Mouse (Mus musculus) stomach, embryonic 15.5 days (tissue): ENCODE measurements around the gene Rasgrp3. TPM values are rescaled to one million over a fixed set of nuclear protein-coding genes. Genes with fewer than 3 reads are reported as not detected.

ENCODE experiments used
- ATAC-seq: fragments of 200-750 bp; cut with Nextera tagmentation; 2 replicates; pipeline ENCODE4 v1.8.0; 2017; ENCODE audit warnings: low read depth, moderate number of reproducible peaks, moderate TSS enrichment; ENCODE audit not compliant: insufficient read depth, low FRiP score
- H3K27ac ChIP-seq: fragments of 300-500 bp; sonication (generic); 2 replicates; pipeline ENCODE4 v1.5.1; 2015; ENCODE audit warnings: mild to moderate bottlenecking, inconsistent platforms
- H3K27me3 ChIP-seq: fragments of 300-500 bp; sonication (generic); replicated peaks from 2 replicates; pipeline ENCODE4 v1.6.1; 2015; ENCODE audit warnings: inconsistent platforms
- H3K36me3 ChIP-seq: fragments of 300-500 bp; sonication (generic); 2 replicates; pipeline ENCODE4 v1.6.1; 2015; ENCODE audit warnings: inconsistent platforms
- H3K4me1 ChIP-seq: fragments of 300-500 bp; sonication (generic); 2 replicates; pipeline ENCODE4 v1.6.1; 2015; ENCODE audit warnings: inconsistent platforms
- H3K4me2 ChIP-seq: fragments of 300-500 bp; sonication (generic); 2 replicates; pipeline ENCODE4 v1.6.1; 2015; ENCODE audit warnings: mild to moderate bottlenecking, inconsistent platforms
- H3K4me3 ChIP-seq: fragments of 300-500 bp; sonication (generic); replicated peaks from 2 replicates; pipeline ENCODE4 v1.5.1; 2015; ENCODE audit warnings: inconsistent platforms
- H3K9ac ChIP-seq: fragments of 300-500 bp; sonication (generic); 2 replicates; pipeline ENCODE4 v1.6.1; 2015; ENCODE audit warnings: inconsistent platforms
- H3K9me3 ChIP-seq: fragments of 300-500 bp; sonication (generic); 2 replicates; pipeline ENCODE4 v1.6.1; 2016; ENCODE audit warnings: inconsistent platforms
- WGBS: fragments of 180-500 bp; shearing (Covaris S2); methylation state at CpG from one replicate; pipeline ENCODE4 v1.1.7; 2015; 5-methylcytosine and 5-hydroxymethylcytosine counted together
- polyA plus RNA-seq: library from polyadenylated mRNA; unstranded; fragments of >200 nt; fragmentation: Nextera tagmentation; extraction: Ambion mirVana; gene quantifications from 2 replicates; pipeline ENCODE4 v1.2.1, GENCODE M21; 2015

The Rasgrp3 gene
- polyA plus RNA-seq, 1 experiment from 2014 or later: 15.2 TPM

DNA sequence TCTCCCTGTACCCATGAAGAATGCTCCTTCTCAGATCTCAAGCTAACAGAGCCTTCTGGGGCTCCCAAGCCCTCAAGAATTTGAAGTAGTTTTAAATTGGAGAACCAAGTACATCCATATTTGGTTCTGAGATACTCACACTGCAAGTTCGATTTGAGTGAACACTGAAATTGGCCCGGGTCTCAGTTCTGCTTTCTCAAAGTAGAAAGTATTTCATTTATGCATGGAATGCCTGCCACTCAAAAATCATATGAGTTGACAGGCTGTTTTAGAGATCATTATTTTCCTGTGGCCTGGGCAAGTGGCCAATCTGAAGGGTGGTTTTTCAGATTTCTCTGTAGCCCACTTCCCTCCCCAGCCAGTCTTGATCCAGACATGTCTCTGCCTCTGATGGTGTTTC is 36.7 kb downstream of the Rasgrp3 start:
- 40% methylated on average over 2 of the region's 2 CpGs for WGBS
- H3K4me3 ChIP-seq: no peak overlapping the region

DNA sequence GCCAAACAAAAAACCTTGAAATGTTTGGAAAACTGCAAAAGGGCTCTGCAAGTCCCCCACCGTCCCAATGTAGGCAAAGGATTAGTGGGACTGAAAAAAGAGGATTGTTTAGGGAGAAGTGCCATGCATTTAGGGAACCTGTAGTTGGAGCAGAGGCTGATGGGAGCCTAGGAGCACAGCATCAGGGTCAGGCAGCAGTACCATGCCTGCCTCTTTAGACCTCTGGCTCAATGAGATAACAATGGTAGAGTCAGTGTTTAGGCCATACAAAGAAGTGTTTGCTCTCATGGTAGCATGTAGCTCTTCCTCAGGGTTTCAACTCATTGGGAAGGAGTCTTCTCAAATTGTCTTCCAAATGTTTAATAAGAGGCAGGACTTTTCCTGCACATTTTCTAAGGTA is 40.3 kb downstream of the Rasgrp3 start:
- WGBS: 31% methylated on average over 1 of the region's 1 CpGs
- H3K4me3 ChIP-seq: no peak overlapping the region
- no peak overlapping the region for H3K4me2 ChIP-seq
- H3K27me3 ChIP-seq: no peaks in the 10 kb centered on the region
- H3K9ac ChIP-seq: no peak overlapping the region
- no peak for ATAC-seq
- no peaks in the 10 kb centered on the region for H3K4me1 ChIP-seq
- H3K9me3 ChIP-seq: no peaks in the 10 kb centered on the region
- H3K27ac ChIP-seq: no peak overlapping the region
- H3K36me3 ChIP-seq: no peaks in the 10 kb centered on the region

More for the DNA sequence above, 36.7 kb downstream of the Rasgrp3 start:
- Histone ChIP-seq H3K9ac (no peak overlapping the region), H3K4me1 (no peaks in the 10 kb centered on the region), H3K36me3 (no peaks in the 10 kb centered on the region), H3K9me3 (no peaks in the 10 kb centered on the region), H3K4me2 (no peak overlapping the region), H3K27ac (peak overlapping the region; percentile 35; the same call in 1 of the 2 replicates), H3K27me3 (no peaks in the 10 kb centered on the region)
- no peak for ATAC-seq

DNA sequence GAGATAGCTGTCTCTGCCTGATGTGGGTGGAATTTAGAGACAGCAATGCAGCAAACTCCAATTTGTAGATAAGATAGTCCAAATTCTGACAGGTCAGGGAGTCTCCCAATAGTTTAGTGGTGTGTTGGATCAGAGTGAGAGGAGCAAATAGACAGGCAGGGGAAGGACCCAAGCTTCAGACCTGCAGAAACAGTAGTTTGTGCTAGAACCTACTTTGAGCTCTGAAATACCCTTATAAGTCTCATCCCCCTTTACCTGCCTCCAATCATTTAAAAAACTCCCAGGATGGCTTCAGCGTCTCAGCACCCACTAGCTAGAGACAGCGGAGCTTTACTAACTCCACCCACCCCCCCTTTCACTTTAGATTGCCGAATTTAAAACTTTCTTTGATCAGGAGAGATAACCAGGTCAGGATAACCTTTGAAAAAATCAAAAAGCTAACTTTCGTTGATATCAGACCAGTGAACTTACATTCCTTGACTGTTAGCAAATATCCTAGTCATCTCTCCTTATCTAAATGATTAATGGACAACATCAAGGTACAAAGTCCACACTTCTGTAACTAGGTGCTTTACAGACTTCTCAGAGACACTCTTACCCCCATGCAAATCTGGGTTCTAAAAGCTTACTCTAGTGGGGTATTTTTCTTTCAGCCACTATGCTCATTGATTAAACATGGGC is 41.2 kb downstream of the Rasgrp3 start:
- no peak overlapping the region for H3K4me3 ChIP-seq
- H3K4me1 ChIP-seq: no peaks in the 10 kb centered on the region
- H3K4me2 ChIP-seq: no peak overlapping the region
- H3K9ac ChIP-seq: no peak overlapping the region
- H3K27me3 ChIP-seq: no peaks in the 10 kb centered on the region
- peak; percentile 77 for ATAC-seq
- H3K36me3 ChIP-seq: no peaks in the 10 kb centered on the region
- 29% methylated on average over 4 of the region's 4 CpGs for WGBS
- H3K9me3 ChIP-seq: no peaks in the 10 kb centered on the region
- no peak overlapping the region; the same call in 1 of the 2 replicates for H3K27ac ChIP-seq

DNA sequence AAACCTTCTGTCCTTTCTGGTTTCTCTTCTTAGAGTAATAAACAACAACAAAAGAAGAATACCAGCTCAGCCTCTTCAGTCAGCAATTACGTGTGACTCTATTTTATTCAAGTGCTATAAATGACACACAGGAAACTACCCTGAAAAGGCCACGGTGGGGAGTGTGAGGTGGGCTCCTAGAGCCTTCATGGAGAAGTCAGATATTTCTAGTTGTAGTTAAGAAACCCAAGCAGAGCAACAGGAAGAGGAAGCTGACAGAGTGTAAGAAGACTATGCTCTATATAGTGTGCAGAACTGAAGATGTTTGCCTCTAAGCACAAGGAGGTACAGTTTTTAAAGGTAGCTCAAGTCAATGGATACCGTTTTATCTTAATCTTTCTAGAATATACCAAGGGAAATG is 42.0 kb downstream of the Rasgrp3 start:
- Histone ChIP-seq H3K4me3 (no peak overlapping the region), H3K27ac (no peak overlapping the region), H3K9me3 (no peaks in the 10 kb centered on the region), H3K4me1 (no peaks in the 10 kb centered on the region), H3K4me2 (no peak overlapping the region), H3K9ac (no peak overlapping the region), H3K27me3 (no peaks in the 10 kb centered on the region), H3K36me3 (no peaks in the 10 kb centered on the region)
- no peak for ATAC-seq
- 66% methylated on average over 3 of the region's 3 CpGs for WGBS

DNA sequence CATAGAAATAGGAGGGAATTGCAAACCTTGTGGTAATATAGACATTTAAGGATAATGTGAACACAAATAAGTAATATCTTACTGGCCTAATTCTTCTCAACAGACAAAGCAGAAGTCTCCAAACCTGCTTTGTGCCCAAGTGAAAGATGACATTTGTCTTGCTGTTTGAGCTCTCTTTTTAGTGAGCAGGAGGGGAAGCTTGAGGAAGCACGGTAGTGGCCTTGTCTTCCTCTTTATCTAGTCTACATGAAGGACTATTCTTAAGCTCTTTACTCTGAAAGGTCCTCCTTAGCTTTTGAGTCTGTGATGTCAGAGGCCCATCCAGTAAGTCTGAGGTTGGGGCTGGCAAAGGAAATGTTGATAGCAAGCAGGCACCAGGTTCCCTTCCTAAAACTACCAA is 43.1 kb downstream of the Rasgrp3 start:
- Histone ChIP-seq H3K9me3 (no peaks in the 10 kb centered on the region), H3K27ac (no peak overlapping the region), H3K27me3 (no peaks in the 10 kb centered on the region), H3K4me3 (no peak overlapping the region), H3K4me1 (no peaks in the 10 kb centered on the region), H3K4me2 (no peak overlapping the region), H3K9ac (no peak overlapping the region), H3K36me3 (no peaks in the 10 kb centered on the region)
- 61% methylated on average over 1 of the region's 1 CpGs for WGBS
- ATAC-seq: no peak

DNA sequence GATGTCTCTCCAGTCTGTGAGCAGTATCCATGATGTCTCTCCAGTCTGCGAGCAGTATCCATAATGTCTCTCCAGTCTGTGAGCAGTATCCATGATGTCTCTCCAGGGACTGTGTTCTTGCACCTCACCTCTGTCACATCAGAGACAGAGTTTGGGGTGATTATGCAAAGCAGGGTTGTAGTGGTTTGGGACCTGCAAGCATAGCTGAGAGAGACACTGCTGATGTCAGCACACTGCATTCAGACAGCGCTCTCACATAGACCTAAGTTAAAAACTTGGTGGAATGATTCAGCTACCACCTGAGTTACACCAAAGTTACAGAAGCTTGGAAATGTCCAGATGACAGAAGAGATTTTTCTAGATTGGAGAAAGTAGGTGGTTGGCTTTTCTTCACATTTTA is 44.0 kb downstream of the Rasgrp3 start:
- H3K4me3 ChIP-seq: no peak overlapping the region
- H3K9me3 ChIP-seq: no peaks in the 10 kb centered on the region
- no peaks in the 10 kb centered on the region for H3K36me3 ChIP-seq
- H3K9ac ChIP-seq: no peak overlapping the region
- no peak for ATAC-seq
- H3K4me1 ChIP-seq: no peaks in the 10 kb centered on the region
- no peak overlapping the region for H3K4me2 ChIP-seq
- no peaks in the 10 kb centered on the region for H3K27me3 ChIP-seq
- no peak overlapping the region for H3K27ac ChIP-seq
- WGBS: 90% methylated on average over 2 of the region's 2 CpGs

DNA sequence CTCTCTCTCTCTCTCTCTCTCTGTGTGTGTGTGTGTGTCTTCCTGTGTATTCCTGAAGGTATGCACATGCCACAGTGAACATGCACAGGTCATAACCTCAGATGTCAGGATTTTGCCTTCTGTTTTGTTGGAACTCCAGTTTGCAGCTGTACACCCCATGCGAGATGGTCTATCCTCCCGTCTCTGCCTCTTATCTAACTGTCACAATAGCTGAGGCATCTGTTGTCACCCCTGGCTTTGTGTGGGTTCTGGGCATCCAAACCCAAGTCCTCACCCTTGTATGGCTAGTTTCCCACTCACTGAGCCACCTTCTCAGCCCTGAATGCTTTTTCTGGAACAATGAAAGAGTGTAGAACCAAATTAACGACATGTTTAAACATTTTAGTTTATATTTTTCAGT is 44.7 kb downstream of the Rasgrp3 start:
- Histone ChIP-seq H3K4me2 (no peak overlapping the region), H3K4me1 (no peaks in the 10 kb centered on the region), H3K36me3 (no peaks in the 10 kb centered on the region), H3K9me3 (no peaks in the 10 kb centered on the region), H3K27me3 (no peaks in the 10 kb centered on the region), H3K9ac (no peak overlapping the region), H3K27ac (no peak overlapping the region), H3K4me3 (no peak overlapping the region)
- WGBS: 73% methylated on average over 3 of the region's 3 CpGs
- ATAC-seq: no peak

DNA sequence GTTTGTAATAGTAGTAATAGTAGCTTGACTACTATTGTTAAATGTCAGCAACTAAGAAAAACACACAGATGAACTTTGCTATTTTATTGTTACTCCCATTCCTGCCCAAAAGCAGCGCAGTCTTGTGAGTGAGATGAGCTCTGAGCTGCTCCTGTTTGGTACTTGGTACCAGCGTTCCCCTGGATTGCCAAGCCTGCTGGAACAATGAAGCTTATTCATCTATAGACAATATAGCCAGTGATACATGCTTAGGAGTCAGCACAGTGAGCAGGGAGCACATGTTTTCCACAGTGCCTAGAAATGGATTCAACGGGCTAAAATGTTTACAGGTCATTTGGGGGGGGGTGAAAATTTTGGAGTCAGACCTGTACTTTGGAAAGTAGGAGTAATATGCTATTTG is 50.5 kb downstream of the Rasgrp3 start:
- no peak overlapping the region for H3K27ac ChIP-seq
- WGBS: 81% methylated on average over 3 of the region's 3 CpGs
- no peak overlapping the region for H3K4me2 ChIP-seq
- H3K9ac ChIP-seq: no peak overlapping the region
- no peaks in the 10 kb centered on the region for H3K27me3 ChIP-seq
- H3K4me3 ChIP-seq: no peak overlapping the region
- no peaks in the 10 kb centered on the region for H3K4me1 ChIP-seq
- no peaks in the 10 kb centered on the region for H3K9me3 ChIP-seq
- no peaks in the 10 kb centered on the region for H3K36me3 ChIP-seq
- no peak for ATAC-seq

DNA sequence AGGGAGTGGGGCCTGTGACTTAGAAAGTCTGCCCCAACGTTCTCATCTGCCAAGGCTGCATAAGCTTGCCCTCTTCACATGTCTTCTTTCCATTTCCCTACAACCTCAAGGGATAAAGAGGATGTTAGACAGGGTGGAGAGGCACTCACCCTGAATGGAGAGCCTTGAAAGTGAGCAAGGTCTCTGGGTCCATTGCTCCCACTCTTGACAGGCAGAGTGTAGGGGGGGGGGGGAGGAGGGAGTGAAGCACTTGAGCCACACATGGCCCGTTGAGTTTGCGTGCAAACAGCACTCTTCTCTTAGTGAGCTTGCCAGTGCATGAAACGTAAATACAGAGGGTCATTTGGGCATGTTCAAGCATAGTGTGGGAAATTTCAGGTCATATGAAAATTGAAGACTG is 59.5 kb downstream of the Rasgrp3 start:
- Histone ChIP-seq H3K4me1 (no peaks in the 10 kb centered on the region), H3K36me3 (no peaks in the 10 kb centered on the region), H3K4me3 (no peak overlapping the region), H3K4me2 (no peak overlapping the region), H3K27ac (no peak overlapping the region), H3K27me3 (no peaks in the 10 kb centered on the region), H3K9me3 (no peaks in the 10 kb centered on the region), H3K9ac (no peak overlapping the region)
- no peak for ATAC-seq
- WGBS: 67% methylated on average over 4 of the region's 4 CpGs

DNA sequence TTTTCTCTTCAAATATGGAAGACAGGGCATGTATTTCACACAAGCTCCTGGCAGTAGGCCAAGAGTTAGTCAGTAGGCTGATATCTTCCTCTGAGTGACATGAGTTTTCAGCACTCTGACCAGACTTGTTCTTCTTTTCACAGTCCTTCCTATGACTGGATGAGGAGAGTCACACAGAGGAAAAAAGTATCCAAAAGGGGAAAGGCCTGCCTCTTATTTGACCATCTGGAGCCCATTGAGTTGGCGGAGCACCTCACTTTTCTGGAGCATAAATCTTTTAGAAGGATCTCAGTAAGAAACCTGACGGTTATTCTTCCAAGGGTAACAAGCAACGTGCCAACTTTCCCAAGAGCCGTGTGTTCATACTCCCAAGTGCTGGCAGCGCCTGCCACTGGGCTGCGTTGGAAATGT is 62.5 kb downstream of the Rasgrp3 start:
- H3K4me3 ChIP-seq: no peak overlapping the region
- no peak overlapping the region for H3K27ac ChIP-seq
- no peak overlapping the region for H3K9ac ChIP-seq
- no peaks in the 10 kb centered on the region for H3K4me1 ChIP-seq
- no peaks in the 10 kb centered on the region for H3K27me3 ChIP-seq
- no peak overlapping the region for H3K4me2 ChIP-seq
- H3K9me3 ChIP-seq: no peaks in the 10 kb centered on the region
- 76% methylated on average over 6 of the region's 6 CpGs for WGBS
- no peaks in the 10 kb centered on the region for H3K36me3 ChIP-seq
- no peak for ATAC-seq

DNA sequence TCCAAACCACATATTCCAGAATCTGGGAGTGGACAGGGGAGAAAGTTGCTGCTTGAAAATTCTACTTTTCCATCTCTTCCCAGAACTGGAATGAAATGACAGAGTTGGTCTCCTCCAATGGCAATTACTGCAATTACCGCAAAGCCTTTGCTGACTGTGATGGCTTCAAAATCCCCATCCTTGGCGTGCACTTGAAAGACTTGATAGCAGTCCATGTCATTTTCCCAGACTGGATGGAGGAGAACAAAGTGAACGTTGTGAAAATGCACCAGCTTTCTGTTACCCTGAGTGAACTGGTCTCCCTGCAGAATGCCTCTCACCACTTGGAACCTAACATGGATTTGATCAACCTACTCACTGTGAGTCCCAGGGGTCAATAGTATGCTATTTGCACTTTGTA is 67.3 kb downstream of the Rasgrp3 start:
- 90% methylated on average over 3 of the region's 3 CpGs for WGBS
- Histone ChIP-seq H3K4me2 (no peak overlapping the region), H3K4me3 (no peak overlapping the region), H3K27ac (no peak overlapping the region), H3K4me1 (no peaks in the 10 kb centered on the region), H3K36me3 (no peaks in the 10 kb centered on the region), H3K27me3 (no peaks in the 10 kb centered on the region), H3K9me3 (no peaks in the 10 kb centered on the region), H3K9ac (no peak overlapping the region)
- no peak for ATAC-seq

DNA sequence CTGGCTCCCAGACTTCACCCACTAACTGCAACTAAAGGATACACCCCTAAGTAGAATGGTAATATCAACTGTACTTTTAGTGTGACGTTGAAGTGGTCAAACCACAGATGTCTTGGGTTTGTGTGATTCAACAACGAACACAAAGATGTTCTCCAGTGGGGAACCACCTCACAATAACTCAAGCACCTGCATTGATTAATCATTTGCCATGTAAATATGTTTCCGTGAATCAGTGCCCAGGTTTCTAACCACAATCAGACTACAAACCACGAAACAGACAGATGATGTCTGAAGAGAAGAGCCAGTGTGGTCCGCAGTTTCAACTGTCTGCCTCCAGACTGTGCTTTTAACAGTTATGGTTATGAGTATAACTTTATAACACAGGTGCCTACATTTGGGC is 69.4 kb downstream of the Rasgrp3 start:
- no peak for ATAC-seq
- Histone ChIP-seq H3K4me1 (no peaks in the 10 kb centered on the region), H3K4me2 (no peak overlapping the region), H3K36me3 (no peaks in the 10 kb centered on the region), H3K27me3 (no peaks in the 10 kb centered on the region), H3K27ac (no peak overlapping the region), H3K9ac (no peak overlapping the region), H3K4me3 (no peak overlapping the region), H3K9me3 (no peaks in the 10 kb centered on the region)
- WGBS: 79% methylated on average over 5 of the region's 5 CpGs

DNA sequence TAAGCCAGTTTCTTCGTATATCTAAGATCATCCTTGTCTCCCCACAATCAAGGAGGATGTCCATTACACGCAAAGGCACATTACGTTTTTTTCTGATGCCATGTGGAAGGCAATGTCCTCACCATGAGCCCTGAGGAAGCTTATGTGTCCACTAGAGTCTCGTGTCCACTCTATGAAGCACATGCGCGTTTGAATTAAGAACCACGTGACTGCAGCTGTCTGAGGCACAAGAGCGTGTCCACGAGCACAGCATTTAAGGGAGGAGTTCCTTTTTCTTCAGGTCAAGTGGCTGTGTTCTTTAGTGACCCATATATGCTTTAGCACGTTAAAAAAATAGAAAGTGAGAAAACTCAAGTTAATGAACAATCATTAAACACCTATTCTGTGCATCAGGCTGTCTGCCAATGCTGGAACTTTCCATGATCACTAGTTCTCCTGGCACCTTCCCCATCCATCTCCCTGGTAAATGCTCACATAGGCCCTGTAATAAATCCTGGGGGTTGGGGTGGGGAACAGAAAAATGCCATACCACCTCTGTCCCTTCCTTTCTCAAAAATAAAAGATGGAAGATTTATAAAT is 70.5 kb downstream of the Rasgrp3 start:
- 89% methylated on average over 10 of the region's 10 CpGs for WGBS
- no peak overlapping the region for H3K9ac ChIP-seq
- H3K27me3 ChIP-seq: no peaks in the 10 kb centered on the region
- no peak overlapping the region for H3K4me3 ChIP-seq
- no peak overlapping the region for H3K4me2 ChIP-seq
- no peak for ATAC-seq
- H3K4me1 ChIP-seq: no peaks in the 10 kb centered on the region
- H3K36me3 ChIP-seq: no peaks in the 10 kb centered on the region
- no peak overlapping the region for H3K27ac ChIP-seq
- no peaks in the 10 kb centered on the region for H3K9me3 ChIP-seq
